Mouse (Mus musculus) fat pad, adult 2 months (tissue): ENCODE results near the gene Drosha.
"Not testable (repeated sequence)": the region's sequence is repeated elsewhere in the genome, so short reads cannot be mapped to it uniquely, and the experiment has no call there.

Experiments used
- DNase-seq: peaks from one replicate; pipeline ENCODE4 v3.0.0-alpha.2; 2011; ENCODE audit warnings: low read depth, low spot score; ENCODE audit errors: extremely low read depth

Drosha gene

GRCm38 (mm10) chr15:12923826-12924225, 99.2 kb downstream of the Drosha start:
- no peak for DNase-seq

- no peak for DNase-seq
Measured at GRCm38 (mm10) chr15:12931481-12931880, 106.9 kb downstream of the Drosha start.

GRCm38 (mm10) chr15:12936217-12936732, 111.7 kb downstream of the Drosha start:
- no peak for DNase-seq

- not testable (repeated sequence) for DNase-seq
Measured at GRCm38 (mm10) chr15:12937326-12937725, 112.7 kb downstream of the Drosha start.

GRCm38 (mm10) chr15:12941106-12941505, 116.5 kb downstream of the Drosha start:
- no peak for DNase-seq

GRCm38 (mm10) chr15:12941651-12942180, 117.1 kb downstream of the Drosha start:
- no peak for DNase-seq

- DNase-seq, result no peak
Measured at GRCm38 (mm10) chr15:12942424-12942823, 117.8 kb downstream of the Drosha start.

GRCm38 (mm10) chr15:12958051-12958450, 133.4 kb downstream of the Drosha start:
- no peak for DNase-seq

GRCm38 (mm10) chr15:12962179-12962578, 137.6 kb downstream of the Drosha start:
- DNase-seq, result no peak

GRCm38 (mm10) chr15:12965209-12965608, 140.6 kb downstream of the Drosha start:
- no peak for DNase-seq

- no peak for DNase-seq
Measured at GRCm38 (mm10) chr15:12968815-12969214, 144.2 kb downstream of the Drosha start.

- DNase-seq, result no peak
Measured at GRCm38 (mm10) chr15:12972441-12972840, 147.8 kb downstream of the Drosha start.
